ENCODE assay signal across 28 mouse cellular contexts in the genomic region with DNA sequence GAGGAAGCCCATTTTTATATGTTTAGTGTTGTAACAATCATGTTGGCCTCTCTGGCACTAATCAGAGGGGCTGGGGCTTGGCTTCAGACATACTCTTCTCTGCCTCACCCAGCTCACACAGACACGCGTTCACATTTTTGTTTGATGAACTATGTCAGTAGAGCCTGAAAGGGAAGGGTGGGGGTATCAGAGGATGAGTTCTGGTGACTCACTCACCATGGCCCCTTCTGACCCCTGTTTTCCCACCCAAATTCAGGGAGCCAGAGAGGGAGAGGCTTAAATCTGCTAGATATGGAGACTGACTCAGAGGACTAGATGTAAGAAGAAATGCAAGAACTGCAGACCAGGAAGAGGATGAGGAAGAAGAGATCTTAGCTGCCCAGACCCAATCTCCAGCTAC. TPM values are rescaled to one million over a fixed set of nuclear protein-coding genes. Genes with fewer than 3 reads are reported as not detected.
DNase-seq lines count a peak whose midpoint lies in the region; ATAC-seq and TF ChIP-seq lines count a peak whose summit lies in the region.
"Had no signal": no experiment of that assay in that cellular context is flagged by ENCODE, and none has a peak within 500 bp of the region (broad histone marks: within the 10 kb centered on the region; RNA-seq: fewer than 3 reads in every experiment).

No protein-coding gene starts in this region.

- H3K27ac ChIP-seq in gastrocnemius, adult 2 months = peak overlapping the region; percentile 80
- peak overlapping the region; percentile 18; the same call in 1 of the 2 replicates for H3K27ac ChIP-seq in layer of hippocampus, adult 2 months
- H3K27ac ChIP-seq: embryonic facial prominence, embryonic 12.5 days; forebrain, embryonic 10.5 days; forebrain, embryonic 15.5 days; hindbrain, embryonic 10.5 days; hindbrain, embryonic 15.5 days; kidney, postnatal 0 days; left cerebral cortex, adult 2 months; limb, embryonic 12.5 days; liver, embryonic 15.5 days had no signal

- no peak for DNase-seq in gastrocnemius, adult 2 months
- no peak for DNase-seq in gastrocnemius, adult 8-10 months (ENCODE audit: low spot score in 2 of 2)
- no peak for DNase-seq in layer of hippocampus, adult 2 months (ENCODE audit: low spot score in 2 of 2)
- DNase-seq in layer of hippocampus, postnatal 10 days (ENCODE audit: low spot score in 2 of 2) = no peak
- no peak for DNase-seq in Patski (ENCODE audit: low read depth, low spot score)
- DNase-seq in adrenal gland, postnatal 4 days (ENCODE audit: low spot score in 2 of 2) = no peak
- DNase-seq: adrenal gland, adult 8-10 months; cerebellum, adult 11 months; cerebellum, adult 9-11 months; embryo, embryonic 11 days; gastrocnemius, postnatal 25 days; heart, adult 18-20 months; kidney, adult 8-10 months; layer of hippocampus, adult 9-11 months; lung, embryonic 14.5 days; lung, postnatal 36 days had no signal

- peak; percentile 4 for ATAC-seq in Patski
- no peak for ATAC-seq in frontal cortex, adult (ENCODE audit: low TSS enrichment)
- ATAC-seq: forebrain, embryonic 15.5 days; inflammation-experienced regulatory T-cells, adult 6 months; midbrain, embryonic 16.5 days had no signal

- CTCF ChIA-PET in Patski (lab: Charles Lee) = interaction anchor here (1.4 kb wide), 1 partner anchor 12 kb away, joined by 10 read pairs; no protein-coding TSS in a partner anchor

- TF ChIP-seq CTCF in gastrocnemius, adult 2 months (IDR thresholded peaks at IDR 0.05) = no peak
- no peak for TF ChIP-seq CTCF in layer of hippocampus, adult 2 months (conservative IDR thresholded peaks at IDR 0.05)
- no peak for TF ChIP-seq CTCF in Patski (IDR thresholded peaks at IDR 0.05)

- in situ Hi-C loops in Patski (cut with MboI; ENCODE audit: low pct_unique_long_range_greater_than_20kb) = no loop called here

- POLR2A ChIA-PET in Patski (lab: Charles Lee) = interaction anchor here (0.5 kb wide), 1 partner anchor 1358 kb away, joined by 3 read pairs; no protein-coding TSS in a partner anchor

- no peaks in the 10 kb centered on the region for H3K27me3 ChIP-seq in Patski
- H3K27me3 ChIP-seq: embryonic facial prominence, embryonic 12.5 days; forebrain, embryonic 15.5 days; hindbrain, embryonic 15.5 days; limb, embryonic 12.5 days; liver, embryonic 15.5 days had no signal

- H3K4me3 ChIP-seq in gastrocnemius, adult 2 months = no peak overlapping the region
- H3K4me3 ChIP-seq in layer of hippocampus, adult 2 months = no peak overlapping the region
- H3K4me3 ChIP-seq: embryonic facial prominence, embryonic 12.5 days; forebrain, embryonic 10.5 days; forebrain, embryonic 15.5 days; hindbrain, embryonic 10.5 days; hindbrain, embryonic 15.5 days; left cerebral cortex, adult 2 months; limb, embryonic 12.5 days; liver, embryonic 15.5 days had no signal

- intact Hi-C loops in gastrocnemius, adult 2 months (cut with DNase I) = no loop called here

RNA-seq across cellular contexts. Expression of gene Gmfg, which starts 17.8 kb away (rescaled TPM):
- 1 to 10 TPM; 2.1 to 2.4 TPM for total RNA-seq in gastrocnemius, adult 2 months (2021)
- total RNA-seq in gastrocnemius, adult 8-10 months (2022) = 1 to 10 TPM in 2 of 4 experiments, under 1 TPM in 1, not detected in 1; 0.46 to 1.7 (median 1.3) TPM
- 1 to 10 TPM in 1 of 2 experiments, under 1 TPM in 1; 0.86 to 2.3 TPM for total RNA-seq in layer of hippocampus, adult 2 months (2021)
- 1 to 10 TPM; 4.2 to 4.3 TPM for total RNA-seq in layer of hippocampus, postnatal 10 days (2021)
- polyA plus RNA-seq in Patski (2021) = 0.58 TPM
- 10 to 100 TPM; 17.1 to 21.0 TPM for total RNA-seq in adrenal gland, postnatal 4 days (2021)

RNA-seq across cellular contexts. Expression of gene Paf1, which starts 26.7 kb away (rescaled TPM):
- 10 to 100 TPM; 31.0 to 35.0 TPM for total RNA-seq in gastrocnemius, adult 2 months (2021)
- 10 to 100 TPM; 19.8 to 32.6 (median 24.8) TPM for total RNA-seq in gastrocnemius, adult 8-10 months (2022)
- 10 to 100 TPM; 68.4 to 79.0 TPM for total RNA-seq in layer of hippocampus, adult 2 months (2021)
- 10 to 100 TPM; 73.3 to 93.0 TPM for total RNA-seq in layer of hippocampus, postnatal 10 days (2021)
- 104 TPM for polyA plus RNA-seq in Patski (2021)
- 10 to 100 TPM; 71.8 to 93.4 TPM for total RNA-seq in adrenal gland, postnatal 4 days (2021)

RNA-seq across cellular contexts. Expression of gene Med29, which starts 26.9 kb away (rescaled TPM):
- 10 to 100 TPM; 22.1 to 28.3 TPM for total RNA-seq in gastrocnemius, adult 2 months (2021)
- 10 to 100 TPM; 19.3 to 24.6 (median 20.5) TPM for total RNA-seq in gastrocnemius, adult 8-10 months (2022)
- total RNA-seq in layer of hippocampus, adult 2 months (2021) = 10 to 100 TPM; 17.7 to 18.7 TPM
- total RNA-seq in layer of hippocampus, postnatal 10 days (2021) = 10 to 100 TPM; 20.5 to 20.9 TPM
- polyA plus RNA-seq in Patski (2021) = 32.4 TPM
- total RNA-seq in adrenal gland, postnatal 4 days (2021) = 10 to 100 TPM; 24.2 to 26.1 TPM

RNA-seq across cellular contexts. Expression of gene Lrfn1, which starts 32.4 kb away (rescaled TPM):
- under 1 TPM; 0.14 to 0.18 TPM for total RNA-seq in gastrocnemius, adult 2 months (2021)
- total RNA-seq in gastrocnemius, adult 8-10 months (2022) = under 1 TPM in 2 of 4 experiments, not detected in 2; 0.08 to 0.34 TPM
- 10 to 100 TPM; 69.1 to 79.8 TPM for total RNA-seq in layer of hippocampus, adult 2 months (2021)
- total RNA-seq in layer of hippocampus, postnatal 10 days (2021) = 10 to 100 TPM; 91.8 to 96.1 TPM
- polyA plus RNA-seq in Patski (2021) = 2.6 TPM
- total RNA-seq in adrenal gland, postnatal 4 days (2021) = 10 to 100 TPM; 19.1 to 19.6 TPM

RNA-seq across cellular contexts. Expression of gene Zfp36, which starts 39.4 kb away (rescaled TPM):
- total RNA-seq in gastrocnemius, adult 2 months (2021) = 10 to 100 TPM; 10.0 to 36.7 TPM
- 10 to 100 TPM in 2 of 4 experiments, 1 to 10 TPM in 2; 6.5 to 25.6 (median 9.0) TPM for total RNA-seq in gastrocnemius, adult 8-10 months (2022)
- 1 to 10 TPM; 2.0 to 3.2 TPM for total RNA-seq in layer of hippocampus, adult 2 months (2021)
- 1 to 10 TPM; 3.4 to 3.9 TPM for total RNA-seq in layer of hippocampus, postnatal 10 days (2021)
- polyA plus RNA-seq in Patski (2021) = 90.4 TPM
- total RNA-seq in adrenal gland, postnatal 4 days (2021) = 10 to 100 TPM; 12.0 to 13.3 TPM
